Mouse (Mus musculus) forebrain, embryonic 11.5 days (tissue): ENCODE data around the gene Pdgfa. TPM values are rescaled to one million over a fixed set of nuclear protein-coding genes. Genes with fewer than 3 reads are reported as not detected.

Experiments used
- ATAC-seq: fragments of 200-750 bp; cut with Nextera tagmentation; replicated peaks from 2 replicates; pipeline ENCODE4 v1.8.0; 2017; ENCODE audit warnings: moderate TSS enrichment; ENCODE audit not compliant: low FRiP score
- DNase-seq: peaks from one replicate; pipeline ENCODE4 v3.0.0-alpha.2; 2017; ENCODE audit warnings: low spot score
- H3K27ac ChIP-seq: fragments of 300-500 bp; sonication (generic); 2 replicates; pipeline ENCODE4 v1.5.1; 2014; ENCODE audit warnings: low read depth, low read length
- H3K27me3 ChIP-seq: fragments of 300-500 bp; sonication (generic); 2 replicates; pipeline ENCODE4 v1.6.1; 2014; ENCODE audit warnings: mild to moderate bottlenecking, low read length, mixed read lengths; ENCODE audit not compliant: control insufficient read depth, insufficient read depth
- H3K36me3 ChIP-seq: fragments of 300-500 bp; sonication (generic); 2 replicates; pipeline ENCODE4 v1.6.1; 2014; ENCODE audit warnings: mild to moderate bottlenecking, low read length, moderate library complexity, mixed read lengths; ENCODE audit not compliant: control insufficient read depth, insufficient read depth
- H3K4me1 ChIP-seq: fragments of 300-500 bp; sonication (generic); replicated peaks from 2 replicates; pipeline ENCODE4 v1.6.1; 2014; ENCODE audit warnings: low read length, mixed read lengths; ENCODE audit not compliant: control insufficient read depth, insufficient read depth
- H3K4me2 ChIP-seq: fragments of 300-500 bp; sonication (generic); 2 replicates; pipeline ENCODE4 v1.6.1; 2014; ENCODE audit warnings: low read depth, mild to moderate bottlenecking, low read length, moderate library complexity, mixed read lengths; ENCODE audit not compliant: severe bottlenecking
- H3K4me3 ChIP-seq: fragments of 300-500 bp; sonication (generic); 2 replicates; pipeline ENCODE4 v1.5.1; 2014; ENCODE audit warnings: low read depth, low read length
- H3K9ac ChIP-seq: fragments of 300-500 bp; sonication (generic); 2 replicates; pipeline ENCODE4 v1.6.1; 2014; ENCODE audit warnings: low read length
- H3K9me3 ChIP-seq: fragments of 300-500 bp; sonication (generic); 2 replicates; pipeline ENCODE4 v1.6.1; 2016; ENCODE audit warnings: low read length, mixed read lengths; ENCODE audit not compliant: control insufficient read depth
- WGBS: fragments of 180-500 bp; shearing (Covaris S2); extraction: QIAGEN DNeasy Blood & Tissue Kit; methylation state at CpG from one replicate; pipeline ENCODE4 v1.1.7; 2014; 5-methylcytosine and 5-hydroxymethylcytosine counted together
- polyA plus RNA-seq: library from polyadenylated mRNA; unstranded; fragments of >200 nt; fragmentation: Nextera tagmentation; extraction: Ambion mirVana; gene quantifications from 2 replicates; pipeline ENCODE4 v1.2.1, GENCODE M21; 2014

Pdgfa gene
- polyA plus RNA-seq, 1 experiment from 2014 or later = 9.4 TPM

DNA sequence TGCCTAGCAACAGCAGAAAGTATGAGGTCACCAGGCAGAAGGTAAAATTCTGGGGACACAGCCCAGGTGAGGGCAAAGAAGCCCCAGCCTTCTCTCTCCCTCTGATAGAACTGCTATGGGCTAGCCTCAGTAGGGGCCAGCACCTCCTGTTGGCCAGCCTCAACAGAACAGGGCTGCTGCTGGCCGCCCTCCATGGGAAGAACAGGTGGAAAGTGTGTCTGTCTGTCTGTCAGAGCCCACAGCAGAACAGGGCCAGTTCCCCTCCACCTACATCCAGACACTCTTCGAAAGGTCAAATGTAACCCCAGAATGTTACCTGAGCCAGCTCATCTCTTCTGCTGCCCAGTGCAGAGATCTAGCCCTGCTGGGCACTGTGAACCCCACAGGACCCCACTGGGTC lies 45.9 kb downstream of the Pdgfa start:
- 88% methylated on average over 2 of the region's 2 CpGs for WGBS
- H3K4me1 ChIP-seq = peaks cover 8% of the 10 kb centered on the region; the same call in 1 of the 2 replicates

DNA sequence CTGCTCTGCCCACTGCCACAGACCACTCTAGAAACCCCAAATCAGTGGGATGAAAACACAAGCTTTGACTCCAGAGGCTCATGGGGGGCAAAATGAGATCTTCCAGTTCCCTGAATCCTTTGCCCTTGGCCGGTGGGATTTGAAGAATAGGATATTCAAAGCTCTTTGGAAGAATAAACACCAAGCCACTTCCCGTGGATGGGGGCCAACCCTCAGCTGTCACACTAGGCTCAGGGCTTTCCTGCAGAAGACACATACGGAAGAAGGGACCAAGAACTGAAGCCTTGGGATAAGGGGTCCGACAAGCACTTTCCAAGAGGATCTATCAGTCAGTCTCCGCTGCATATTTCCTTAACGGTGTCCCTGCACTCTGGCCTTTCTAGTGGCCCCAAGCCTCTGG lies 48.0 kb downstream of the Pdgfa start:
- Histone ChIP-seq H3K36me3 (no peaks in the 10 kb centered on the region), H3K4me3 (no peak overlapping the region), H3K9me3 (no peaks in the 10 kb centered on the region), H3K4me1 (peaks cover 8% of the 10 kb centered on the region; the same call in 1 of the 2 replicates), H3K27me3 (no peaks in the 10 kb centered on the region), H3K4me2 (no peak overlapping the region), H3K9ac (no peak overlapping the region), H3K27ac (no peak overlapping the region)
- DNase-seq (no peak), ATAC-seq (no peak)
- 79% methylated on average over 6 of the region's 6 CpGs for WGBS

More for the DNA sequence above, 45.9 kb downstream of the Pdgfa start:
- Histone ChIP-seq H3K36me3 (no peaks in the 10 kb centered on the region), H3K4me3 (no peak overlapping the region), H3K27ac (no peak overlapping the region), H3K27me3 (no peaks in the 10 kb centered on the region), H3K4me2 (no peak overlapping the region), H3K9me3 (no peaks in the 10 kb centered on the region), H3K9ac (no peak overlapping the region)
- no peak for DNase-seq
- no peak for ATAC-seq

DNA sequence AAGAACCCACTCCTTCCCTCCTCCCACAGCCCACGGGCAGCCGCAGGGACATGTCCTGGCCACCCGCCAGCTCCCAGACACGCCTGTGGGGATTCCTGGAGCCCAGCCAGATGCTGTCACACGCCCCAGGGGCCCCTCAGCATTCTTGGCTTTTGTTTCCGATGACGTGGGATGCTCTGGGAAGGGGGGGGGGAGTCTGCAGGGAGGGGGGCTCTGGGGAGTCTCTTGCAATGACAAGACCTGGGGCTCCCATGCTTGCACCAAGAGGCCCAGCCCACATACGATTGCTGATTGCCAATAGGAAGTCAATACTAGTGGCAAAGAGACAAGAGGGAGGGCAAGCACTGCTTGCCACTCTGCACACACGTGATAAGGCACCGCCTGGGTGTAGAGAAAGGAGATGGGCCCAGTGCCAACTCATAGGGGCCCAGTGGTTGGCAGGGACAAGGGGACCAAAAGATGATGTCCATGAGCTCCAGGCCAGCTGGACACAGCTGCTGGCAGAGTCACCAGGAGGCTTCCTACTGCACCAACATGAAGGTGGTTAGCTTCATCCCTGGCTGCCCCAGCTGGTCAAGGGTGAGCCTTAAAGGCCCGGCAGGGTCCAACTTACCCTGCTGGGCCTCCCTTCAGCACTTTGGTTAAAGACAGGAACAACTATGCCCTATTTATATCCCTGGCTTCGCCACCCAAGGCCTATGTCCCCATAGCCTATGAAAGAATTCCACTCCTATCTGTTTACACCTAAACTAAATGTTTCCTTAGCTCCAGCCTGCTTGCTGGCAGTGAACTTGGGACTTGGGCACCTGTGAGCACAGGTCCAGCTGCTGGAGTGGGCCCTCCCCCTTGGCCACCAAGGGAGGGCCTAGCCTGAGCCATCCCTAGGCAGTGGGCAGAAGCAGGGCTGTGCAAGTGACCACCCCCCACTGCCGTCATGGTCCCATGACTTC lies 48.9 kb downstream of the Pdgfa start:
- DNase-seq (peak; percentile 65), ATAC-seq (peak; percentile 61)
- Histone ChIP-seq H3K27ac (no peak overlapping the region), H3K36me3 (no peaks in the 10 kb centered on the region), H3K4me1 (peaks cover 8% of the 10 kb centered on the region; the same call in 1 of the 2 replicates), H3K9me3 (no peaks in the 10 kb centered on the region), H3K4me3 (no peak overlapping the region), H3K4me2 (no peak overlapping the region), H3K9ac (no peak overlapping the region), H3K27me3 (no peaks in the 10 kb centered on the region)
- WGBS = 45% methylated on average over 13 of the region's 13 CpGs

DNA sequence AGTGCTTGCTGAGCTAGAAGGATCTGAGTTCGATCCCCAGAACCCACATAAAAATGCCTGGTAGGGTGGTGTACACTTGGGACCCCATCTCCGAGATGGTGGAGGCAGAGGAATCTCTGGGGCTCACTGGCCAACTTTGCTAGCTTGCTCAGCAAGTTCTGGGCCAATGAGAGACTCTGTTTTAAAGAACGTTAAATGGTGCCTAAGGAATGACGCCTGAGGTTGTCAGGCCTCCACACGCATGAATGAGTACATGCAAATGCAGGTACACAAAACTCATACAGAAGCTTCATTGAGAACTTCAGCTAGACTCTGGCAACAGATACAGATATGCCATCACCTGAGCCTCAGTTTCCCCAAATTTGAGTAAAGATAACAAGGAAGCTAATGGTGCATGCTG lies 49.7 kb downstream of the Pdgfa start:
- Histone ChIP-seq H3K36me3 (no peaks in the 10 kb centered on the region), H3K4me3 (no peak overlapping the region), H3K9me3 (no peaks in the 10 kb centered on the region), H3K27ac (no peak overlapping the region), H3K4me2 (no peak overlapping the region), H3K9ac (no peak overlapping the region), H3K4me1 (peaks cover 8% of the 10 kb centered on the region; the same call in 1 of the 2 replicates), H3K27me3 (no peaks in the 10 kb centered on the region)
- ATAC-seq (no peak), DNase-seq (no peak)
- 73% methylated on average over 5 of the region's 5 CpGs for WGBS

GRCm38 (mm10) chr5:138946931-138947330 lies 50.2 kb downstream of the Pdgfa start:
- ATAC-seq = no peak
- Histone ChIP-seq H3K9me3 (no peaks in the 10 kb centered on the region), H3K36me3 (no peaks in the 10 kb centered on the region), H3K27ac (no peak overlapping the region), H3K4me2 (no peak overlapping the region), H3K4me3 (no peak overlapping the region), H3K27me3 (no peaks in the 10 kb centered on the region), H3K9ac (no peak overlapping the region), H3K4me1 (peaks cover 8% of the 10 kb centered on the region; the same call in 1 of the 2 replicates)
- WGBS = 71% methylated on average over 5 of the region's 5 CpGs
- no peak for DNase-seq

DNA sequence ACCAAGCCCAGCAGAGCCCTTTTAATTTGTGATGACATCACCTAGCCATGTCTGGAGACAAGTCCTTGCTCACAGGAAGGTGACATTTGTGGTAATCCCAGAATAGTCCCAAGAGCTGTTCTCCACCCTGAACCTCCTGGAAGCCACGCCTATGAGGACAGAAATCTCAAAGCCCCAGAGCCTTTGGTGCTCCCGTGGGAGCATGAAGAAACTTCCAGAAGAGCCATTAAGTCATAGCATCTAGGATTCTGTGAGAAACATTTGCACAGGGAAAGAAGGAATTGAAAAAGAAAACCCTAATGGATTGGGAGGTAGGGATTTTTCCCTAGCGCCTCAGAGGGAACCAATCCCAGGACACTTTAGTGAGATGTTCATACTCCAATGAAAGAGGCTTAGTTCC lies 52.2 kb downstream of the Pdgfa start:
- DNase-seq (no peak), ATAC-seq (no peak)
- Histone ChIP-seq H3K9ac (no peak overlapping the region), H3K36me3 (no peaks in the 10 kb centered on the region), H3K4me2 (no peak overlapping the region), H3K4me1 (peaks cover 8% of the 10 kb centered on the region; the same call in 1 of the 2 replicates), H3K27me3 (no peaks in the 10 kb centered on the region), H3K27ac (no peak overlapping the region), H3K4me3 (no peak overlapping the region), H3K9me3 (no peaks in the 10 kb centered on the region)
- WGBS = 88% methylated on average over 3 of the region's 3 CpGs

- no peak overlapping the region for H3K4me2 ChIP-seq
- no peak overlapping the region for H3K4me3 ChIP-seq
- ATAC-seq (no peak), DNase-seq (no peak)
- no peaks in the 10 kb centered on the region for H3K36me3 ChIP-seq
- 87% methylated on average over 7 of the region's 7 CpGs for WGBS
- peaks cover 8% of the 10 kb centered on the region; the same call in 1 of the 2 replicates for H3K4me1 ChIP-seq
- H3K9ac ChIP-seq = no peak overlapping the region
- no peaks in the 10 kb centered on the region for H3K27me3 ChIP-seq
- no peak overlapping the region for H3K27ac ChIP-seq
- H3K9me3 ChIP-seq = no peaks in the 10 kb centered on the region
These were observed 52.6 kb downstream of the Pdgfa start for GRCm38 (mm10) chr5:138944551-138944950.

DNA sequence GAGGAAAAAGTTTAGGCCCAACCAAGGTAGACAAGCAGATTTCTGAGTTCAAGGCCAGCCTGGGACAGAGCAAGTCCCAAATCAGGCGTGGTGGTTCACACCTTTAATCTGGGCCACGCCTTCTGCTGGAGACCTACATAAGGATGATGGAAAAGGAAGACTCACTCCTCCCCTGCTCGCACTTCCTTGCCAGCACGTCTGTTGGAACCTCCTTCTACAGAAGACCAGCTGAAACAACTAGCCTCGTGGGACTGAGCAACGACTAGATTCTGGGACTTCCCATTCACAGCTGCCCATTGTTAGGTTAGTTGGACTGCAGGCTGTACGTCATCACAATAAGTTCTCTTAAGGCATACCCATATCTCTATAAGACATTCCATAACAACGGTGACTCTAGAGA lies 55.3 kb downstream of the Pdgfa start:
- DNase-seq (no peak), ATAC-seq (no peak)
- Histone ChIP-seq H3K9me3 (no peaks in the 10 kb centered on the region), H3K4me2 (no peak overlapping the region), H3K27ac (no peak overlapping the region), H3K9ac (no peak overlapping the region), H3K4me3 (no peak overlapping the region), H3K27me3 (no peaks in the 10 kb centered on the region), H3K4me1 (no peaks in the 10 kb centered on the region), H3K36me3 (no peaks in the 10 kb centered on the region)
- WGBS = 78% methylated on average over 8 of the region's 8 CpGs

DNA sequence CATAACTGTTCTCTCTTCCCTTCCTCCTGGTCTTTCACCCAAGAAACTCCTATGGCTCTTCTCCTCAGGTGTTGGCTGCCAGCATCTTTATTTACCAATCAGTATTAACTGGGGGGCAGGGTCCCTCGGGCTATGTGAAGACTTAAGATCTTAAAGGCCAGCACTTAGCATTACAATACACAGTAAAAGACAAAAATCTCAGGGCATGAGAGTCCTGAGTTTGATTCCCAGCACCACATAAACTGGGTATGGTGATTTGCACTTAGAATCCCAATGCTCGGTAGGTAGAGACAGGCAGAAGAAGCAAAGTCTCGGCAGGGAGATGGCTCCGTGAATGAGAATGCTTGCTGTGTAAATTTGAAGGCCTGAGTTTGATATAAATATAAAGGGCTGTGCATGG lies 56.6 kb downstream of the Pdgfa start:
- DNase-seq (no peak), ATAC-seq (no peak)
- Histone ChIP-seq H3K27ac (no peak overlapping the region), H3K9ac (no peak overlapping the region), H3K4me3 (no peak overlapping the region), H3K9me3 (no peaks in the 10 kb centered on the region), H3K4me1 (no peaks in the 10 kb centered on the region), H3K4me2 (no peak overlapping the region), H3K36me3 (no peaks in the 10 kb centered on the region), H3K27me3 (no peaks in the 10 kb centered on the region)
- WGBS = 85% methylated on average over 4 of the region's 4 CpGs
